Mouse (Mus musculus): Measurements from ENCODE around the gene Pacs2.
A peak's percentile ranks its signal among the peaks of the same experiment; 100 is the strongest.

The Pacs2 gene

GRCm38 (mm10) chr12:113013604-113014558 is at the start of gene Pacs2:
Pacs2 (plus strand) TSS chr12:113014508.
- peak; percentile 93 for DNase-seq (ENCODE audit: extremely low spot score, low spot score)

DNA sequence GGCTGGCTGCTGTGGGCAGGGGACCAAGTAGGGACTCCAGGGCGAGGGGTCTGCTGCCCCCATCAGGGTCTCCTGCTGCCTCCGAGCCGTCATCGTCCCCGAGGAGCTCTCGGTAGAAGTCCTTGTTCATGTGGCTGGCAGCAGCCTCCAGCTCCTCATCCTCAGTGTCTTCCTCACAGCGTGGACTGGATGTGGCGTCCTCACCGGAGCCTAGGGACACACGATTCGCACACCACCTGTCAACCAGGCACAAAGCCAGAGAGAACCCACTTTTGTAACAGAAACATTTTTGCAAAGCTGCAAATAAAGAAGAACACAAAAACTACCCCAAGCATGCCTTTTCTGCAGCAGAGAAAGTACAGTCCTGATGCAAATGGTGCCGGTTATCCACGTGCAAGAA is 48.5 kb upstream of the Pacs2 start:
- DNase-seq (ENCODE audit: extremely low spot score, low spot score): no peak

- no peak for DNase-seq (ENCODE audit: extremely low spot score, low spot score)
Observed at GRCm38 (mm10) chr12:112968943-112969342, 45.4 kb upstream of the Pacs2 start.

DNA sequence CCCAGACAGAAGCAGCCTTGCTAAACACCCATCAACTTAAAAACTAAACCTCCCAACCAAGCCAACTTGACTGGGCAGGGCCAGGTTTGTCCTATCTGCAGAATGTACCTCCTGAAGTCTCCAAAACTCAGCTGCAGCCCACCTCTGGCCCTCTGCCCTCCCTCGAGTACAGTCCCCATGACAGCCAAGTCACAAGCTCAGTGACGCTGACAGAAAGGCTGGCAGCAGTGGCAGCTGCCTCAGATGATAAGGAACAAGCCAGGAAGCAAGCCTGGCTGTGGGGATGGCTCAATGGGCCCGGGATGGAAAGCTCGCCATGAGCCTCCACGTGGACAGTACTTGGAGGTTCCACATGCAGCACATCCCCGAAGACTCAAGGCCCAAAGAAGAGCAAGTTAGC is 44.7 kb upstream of the Pacs2 start:
- no peak for DNase-seq (ENCODE audit: extremely low spot score, low spot score)

- DNase-seq (ENCODE audit: extremely low spot score, low spot score): no peak
Observed at GRCm38 (mm10) chr12:112974736-112975135, 39.6 kb upstream of the Pacs2 start.

- peak; percentile 79 for DNase-seq (ENCODE audit: extremely low spot score, low spot score)
Observed at GRCm38 (mm10) chr12:112976371-112977073, 37.8 kb upstream of the Pacs2 start, which contains the start of gene Btbd6. Btbd6 (plus strand) TSS chr12:112976482.

- DNase-seq (ENCODE audit: extremely low spot score, low spot score): no peak
Observed at GRCm38 (mm10) chr12:112977156-112977555, 37.2 kb upstream of the Pacs2 start.

DNA sequence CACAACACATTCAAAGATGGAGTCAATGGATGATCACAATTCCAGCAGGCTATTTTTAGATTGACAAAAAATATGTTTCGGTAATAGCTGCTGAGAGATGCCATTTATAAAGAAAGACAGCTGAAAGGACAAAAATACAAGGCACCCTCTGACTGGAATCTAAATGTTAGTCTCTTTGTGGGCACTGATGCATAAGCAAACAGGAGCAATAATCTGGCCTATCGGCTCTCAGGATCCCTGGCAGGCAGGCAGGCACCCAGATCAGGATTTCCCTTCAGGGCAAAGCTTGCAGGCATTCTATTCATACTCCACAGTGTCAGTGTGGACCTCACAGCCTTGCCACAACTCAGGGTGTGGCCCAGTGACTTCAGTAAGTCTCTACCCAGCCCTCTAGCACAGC is 32.3 kb upstream of the Pacs2 start:
- no peak for DNase-seq (ENCODE audit: extremely low spot score, low spot score)

- DNase-seq (ENCODE audit: extremely low spot score, low spot score): no peak
Observed at GRCm38 (mm10) chr12:112985346-112985745, 29.0 kb upstream of the Pacs2 start.

DNA sequence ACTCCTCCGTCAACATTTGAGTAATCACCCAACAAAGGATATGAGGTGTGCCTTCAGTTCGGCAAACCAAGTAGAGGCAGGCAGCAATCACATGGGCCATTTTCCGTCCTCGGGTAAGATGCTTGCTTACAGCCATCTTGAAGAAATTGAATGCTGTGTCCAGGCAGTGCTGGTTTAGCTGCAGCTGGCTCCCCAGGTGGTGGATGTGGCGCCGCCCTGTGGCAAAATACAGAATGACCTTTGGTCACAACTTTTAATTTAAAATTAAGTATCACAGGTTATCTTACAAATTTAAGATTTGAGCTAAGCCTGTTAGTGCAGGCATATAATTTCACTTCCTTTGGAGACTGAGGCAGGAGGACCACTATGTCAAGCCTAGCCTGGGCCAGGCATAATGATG is 26.4 kb upstream of the Pacs2 start:
- no peak for DNase-seq (ENCODE audit: extremely low spot score, low spot score)

DNA sequence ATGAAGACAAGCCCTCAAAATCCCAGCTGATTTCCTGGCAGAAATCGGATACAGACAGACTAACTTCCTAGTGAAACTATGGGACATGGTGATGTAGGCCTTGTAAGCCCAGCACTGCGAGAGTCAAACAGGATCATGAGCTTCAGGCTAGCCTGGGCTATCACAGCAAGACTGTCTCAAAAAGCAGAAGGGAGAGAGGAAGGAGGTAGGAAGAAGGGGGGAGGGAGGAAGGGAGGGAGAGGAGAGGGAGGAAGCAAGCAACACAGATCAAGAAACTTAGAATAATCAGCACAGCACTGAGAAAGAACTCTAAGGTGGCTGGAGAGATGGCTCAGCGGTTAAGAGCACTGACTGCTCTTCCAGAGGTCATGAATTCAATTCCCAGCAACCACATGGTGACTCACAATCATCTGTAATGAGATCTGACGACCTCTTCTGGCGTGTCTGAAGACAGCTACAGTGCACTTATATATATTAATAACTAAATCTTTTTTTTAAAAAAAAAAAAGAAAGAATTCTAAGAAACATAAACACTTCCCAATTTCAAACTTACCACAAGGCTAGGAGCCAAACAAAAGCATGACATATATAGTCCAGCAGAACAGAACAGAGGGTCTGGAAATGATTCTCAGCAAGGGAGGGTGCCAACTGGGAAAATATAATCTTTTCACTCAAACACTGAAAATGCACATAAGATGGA is 23.5 kb upstream of the Pacs2 start:
- DNase-seq (ENCODE audit: extremely low spot score, low spot score): no peak

DNA sequence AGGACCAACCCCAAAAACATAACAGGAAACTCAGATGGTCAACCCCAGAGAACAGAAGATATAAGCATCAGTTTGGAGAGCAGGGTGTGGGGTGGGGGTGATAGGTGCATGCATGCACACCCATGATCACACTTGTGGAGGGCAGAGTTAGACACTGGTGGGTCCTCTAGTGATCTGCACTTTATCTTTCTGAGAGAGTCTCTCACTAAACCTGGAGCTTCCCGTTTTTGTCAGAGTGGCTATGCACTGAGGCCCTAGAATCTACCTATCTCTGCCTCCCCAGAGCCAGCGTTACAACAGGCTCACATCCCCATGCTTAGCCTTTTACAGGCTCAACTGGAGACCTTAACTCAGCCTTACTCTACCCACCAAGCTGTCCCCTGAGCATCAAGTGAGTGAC is 22.9 kb upstream of the Pacs2 start:
- no peak for DNase-seq (ENCODE audit: extremely low spot score, low spot score)

- DNase-seq (ENCODE audit: extremely low spot score, low spot score): no peak
Observed at GRCm38 (mm10) chr12:112994153-112994552, 20.2 kb upstream of the Pacs2 start.

- DNase-seq (ENCODE audit: extremely low spot score, low spot score): no peak
Observed at GRCm38 (mm10) chr12:112999569-113000293, 14.6 kb upstream of the Pacs2 start.

DNA sequence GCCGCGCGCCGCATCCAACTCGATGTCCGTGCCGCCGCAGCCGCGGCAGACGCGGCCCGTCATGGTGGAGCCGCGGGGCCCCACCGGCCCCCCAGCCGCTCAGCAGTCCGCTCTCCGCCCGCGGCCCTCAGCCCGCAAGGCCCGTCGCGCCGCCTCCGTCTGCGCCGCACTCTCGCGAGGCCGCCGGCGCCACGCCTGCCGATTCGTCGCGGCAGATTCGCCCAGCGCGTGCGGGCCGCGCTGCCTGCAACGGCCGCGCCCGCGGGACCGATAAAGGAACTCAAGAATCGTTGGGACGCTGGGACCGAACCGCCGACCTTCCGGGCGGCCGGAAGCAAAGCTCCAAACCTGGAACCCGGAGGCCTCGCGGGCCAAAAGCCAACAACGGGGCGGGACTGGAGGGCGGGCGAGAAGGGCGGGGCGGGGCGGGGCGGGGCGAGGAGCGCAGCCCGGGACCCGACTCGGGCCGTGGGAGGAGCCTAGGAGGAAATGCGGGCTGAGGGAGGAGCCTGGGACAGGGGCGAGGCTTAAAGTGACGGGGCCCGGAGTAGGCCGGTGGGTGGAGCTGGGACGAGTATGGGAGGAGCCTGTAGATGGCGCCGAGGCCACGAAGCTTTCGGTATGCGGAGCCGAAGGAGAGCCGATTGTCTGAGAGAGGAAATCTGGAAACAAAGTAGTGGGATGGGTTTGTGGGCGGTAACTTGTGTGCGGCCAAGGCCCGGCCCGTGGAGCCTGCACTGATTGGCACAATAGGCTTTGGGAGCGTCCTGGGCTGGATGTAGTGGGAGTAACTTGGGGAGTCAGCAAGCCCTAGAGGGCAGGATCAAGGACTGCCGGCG is 13.8 kb upstream of the Pacs2 start, which contains the start of gene Brf1:
Brf1 (minus strand) TSS at position 411 of the 839 bp plus-strand sequence.
- peak; percentile 97 for DNase-seq (ENCODE audit: extremely low spot score, low spot score)

GRCm38 (mm10) chr12:113001133-113001474 is 13.2 kb upstream of the Pacs2 start:
- DNase-seq (ENCODE audit: extremely low spot score, low spot score): no peak

GRCm38 (mm10) chr12:113002667-113003066 is 11.6 kb upstream of the Pacs2 start:
- no peak for DNase-seq (ENCODE audit: extremely low spot score, low spot score)

DNA sequence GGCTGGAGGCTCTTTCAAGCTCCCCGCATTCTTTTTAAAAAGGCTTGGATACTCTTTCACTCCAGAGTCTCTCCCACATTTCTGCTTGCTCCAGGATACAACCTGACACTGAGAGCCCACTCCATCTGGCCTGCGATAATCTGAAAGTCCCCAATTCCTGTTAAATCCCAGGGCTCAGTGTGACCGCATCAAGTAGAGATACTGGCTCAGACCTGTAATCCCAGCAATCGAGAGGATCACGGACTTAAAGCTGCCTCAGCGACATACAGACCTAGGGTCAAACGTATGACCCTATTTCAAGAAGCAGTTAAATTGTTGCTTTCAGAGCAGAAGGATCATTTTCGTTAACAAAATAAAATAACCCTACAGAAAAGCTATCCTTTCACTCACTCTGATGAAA is 10.3 kb upstream of the Pacs2 start:
- DNase-seq (ENCODE audit: extremely low spot score, low spot score): no peak

GRCm38 (mm10) chr12:113004993-113005392 is 9.3 kb upstream of the Pacs2 start:
- DNase-seq (ENCODE audit: extremely low spot score, low spot score): no peak

- no peak for DNase-seq (ENCODE audit: extremely low spot score, low spot score)
Observed at GRCm38 (mm10) chr12:113011702-113012360, 2.5 kb upstream of the Pacs2 start.

Measured in neural tube, embryonic 10.5 days (tissue).